Mouse (Mus musculus) liver, embryonic 11.5 days (tissue): Measurements from ENCODE around the gene Lgr4. TPM values are rescaled to one million over a fixed set of nuclear protein-coding genes. Genes with fewer than 3 reads are reported as not detected.

Source experiments
- ATAC-seq: fragments of 200-750 bp; cut with Nextera tagmentation; replicated peaks from 2 replicates; pipeline ENCODE4 v1.8.0; 2017; ENCODE audit warnings: moderate number of reproducible peaks, mild to moderate bottlenecking, moderate TSS enrichment, moderate library complexity; ENCODE audit not compliant: low FRiP score
- DNase-seq: peaks from one replicate; pipeline ENCODE4 v3.0.0-alpha.2; 2017; ENCODE audit warnings: low spot score
- H3K27ac ChIP-seq: fragments of 300-500 bp; sonication (generic); 2 replicates; pipeline ENCODE4 v1.5.1; 2014; ENCODE audit warnings: mild to moderate bottlenecking, low read depth, low read length, control low read depth
- H3K27me3 ChIP-seq: fragments of 300-500 bp; sonication (generic); replicated peaks from 2 replicates; pipeline ENCODE4 v1.6.1; 2014; ENCODE audit warnings: low read length, mixed read lengths; ENCODE audit not compliant: control insufficient read depth, insufficient read depth
- H3K36me3 ChIP-seq: fragments of 300-500 bp; sonication (generic); 2 replicates; pipeline ENCODE4 v1.6.1; 2014; ENCODE audit warnings: mild to moderate bottlenecking, low read length, moderate library complexity, mixed read lengths; ENCODE audit not compliant: control insufficient read depth, insufficient read depth
- H3K4me1 ChIP-seq: fragments of 300-500 bp; sonication (generic); replicated peaks from 2 replicates; pipeline ENCODE4 v1.6.1; 2014; ENCODE audit warnings: low read length, mixed read lengths; ENCODE audit not compliant: control insufficient read depth, insufficient read depth
- H3K4me2 ChIP-seq: fragments of 300-500 bp; sonication (generic); 2 replicates; pipeline ENCODE4 v1.6.1; 2014; ENCODE audit warnings: mild to moderate bottlenecking, control low read depth, moderate library complexity
- H3K4me3 ChIP-seq: fragments of 300-500 bp; sonication (generic); 2 replicates; pipeline ENCODE4 v1.5.1; 2014; ENCODE audit warnings: low read depth, low read length, control low read depth
- H3K9ac ChIP-seq: fragments of 300-500 bp; sonication (generic); 2 replicates; pipeline ENCODE4 v1.6.1; 2014; ENCODE audit warnings: low read depth, low read length, control low read depth
- H3K9me3 ChIP-seq: fragments of 300-500 bp; sonication (generic); 2 replicates; pipeline ENCODE4 v1.6.1; 2016; ENCODE audit warnings: low read length, inconsistent platforms, mixed read lengths; ENCODE audit not compliant: control insufficient read depth
- WGBS: fragments of 180-500 bp; shearing (Covaris S2); extraction: QIAGEN DNeasy Blood & Tissue Kit; methylation state at CpG from one replicate; pipeline ENCODE4 v1.1.7; 2014; 5-methylcytosine and 5-hydroxymethylcytosine counted together
- polyA plus RNA-seq: library from polyadenylated mRNA; unstranded; fragments of >200 nt; fragmentation: Nextera tagmentation; extraction: Ambion mirVana; gene quantifications from 2 replicates; pipeline ENCODE4 v1.2.1, GENCODE M21; 2014

Lgr4 gene
- polyA plus RNA-seq, 1 experiment from 2014 or later, result 10.0 TPM

DNA sequence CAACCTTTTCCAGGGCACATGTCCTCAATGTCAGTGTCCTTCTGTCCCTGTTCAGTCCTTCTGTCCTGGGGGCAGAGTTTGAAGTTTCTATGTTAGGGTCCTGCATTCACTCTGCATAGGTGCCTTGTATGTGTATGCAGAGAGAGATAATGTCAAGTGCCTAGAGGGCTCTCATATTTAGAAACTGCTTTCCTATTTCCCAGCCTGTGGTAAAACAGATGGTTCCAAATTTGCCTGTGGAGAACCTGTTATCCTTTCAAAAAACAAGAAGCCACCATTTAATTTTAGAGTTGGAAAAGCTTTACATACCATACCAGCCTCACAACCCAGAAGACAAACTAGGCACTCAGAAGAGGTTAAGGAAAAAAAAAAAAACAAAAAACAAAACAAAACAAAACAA, 32.1 kb downstream of the Lgr4 start:
- H3K36me3 ChIP-seq, result no peaks in the 10 kb centered on the region
- peaks cover 38% of the 10 kb centered on the region for H3K4me1 ChIP-seq
- H3K27me3 ChIP-seq, result no peaks in the 10 kb centered on the region
- H3K27ac ChIP-seq, result no peak overlapping the region
- no peak overlapping the region for H3K4me3 ChIP-seq
- H3K9me3 ChIP-seq, result no peaks in the 10 kb centered on the region
- H3K9ac ChIP-seq, result no peak overlapping the region
- DNase-seq (no peak), ATAC-seq (no peak)
- H3K4me2 ChIP-seq, result no peak overlapping the region

DNA sequence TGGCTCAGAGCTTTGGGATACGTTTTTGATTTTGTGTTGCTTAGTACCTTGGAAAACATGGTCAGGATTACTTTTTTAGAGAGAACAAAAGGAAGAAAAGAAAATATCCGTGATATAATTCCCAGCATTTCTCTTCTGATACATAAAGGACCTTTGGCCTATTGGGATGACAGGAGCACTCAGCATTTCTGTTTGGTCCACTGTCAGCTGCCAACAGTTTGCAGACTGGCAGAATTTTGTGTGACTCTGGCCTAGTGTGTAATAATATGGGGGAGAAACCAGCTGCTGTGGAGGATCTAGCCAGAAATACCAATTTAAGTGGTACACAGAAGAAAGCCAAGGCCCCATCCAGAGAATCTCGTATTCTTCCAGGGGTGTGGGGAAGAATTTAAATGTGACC, 32.9 kb downstream of the Lgr4 start:
- no peak for ATAC-seq
- Histone ChIP-seq H3K9me3 (no peaks in the 10 kb centered on the region), H3K36me3 (no peaks in the 10 kb centered on the region), H3K9ac (no peak overlapping the region), H3K4me3 (no peak overlapping the region), H3K27me3 (no peaks in the 10 kb centered on the region), H3K4me2 (no peak overlapping the region), H3K4me1 (peaks cover 46% of the 10 kb centered on the region), H3K27ac (no peak overlapping the region)
- 70% methylated on average over 3 of the region's 3 CpGs for WGBS
- DNase-seq, result no peak

DNA sequence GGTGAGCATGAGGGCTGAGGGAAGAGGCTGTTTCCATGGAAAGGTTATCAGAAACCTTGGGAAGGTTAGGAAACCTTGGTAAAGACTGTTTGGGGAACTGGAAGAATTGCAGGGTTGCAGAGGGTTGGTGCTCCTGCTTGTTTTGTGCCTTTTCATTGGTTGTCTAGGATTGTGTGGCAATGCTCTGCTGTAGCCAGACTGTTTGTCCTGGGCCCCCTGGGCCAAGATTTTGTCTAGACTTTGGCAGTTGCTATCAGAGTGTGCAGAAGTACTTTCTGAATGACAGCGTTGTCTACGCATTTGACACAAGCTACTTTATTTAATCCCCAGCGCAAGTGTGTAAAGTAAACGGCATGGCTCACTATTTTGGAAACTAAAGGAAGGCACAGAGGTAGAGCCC, 33.6 kb downstream of the Lgr4 start:
- DNase-seq (no peak), ATAC-seq (peak; percentile 83)
- Histone ChIP-seq H3K27ac (no peak overlapping the region; the same call in 1 of the 2 replicates), H3K4me3 (no peak overlapping the region), H3K9ac (no peak overlapping the region), H3K27me3 (no peaks in the 10 kb centered on the region), H3K4me1 (peaks cover 48% of the 10 kb centered on the region), H3K36me3 (no peaks in the 10 kb centered on the region), H3K9me3 (no peaks in the 10 kb centered on the region), H3K4me2 (peak overlapping the region; percentile 43)
- WGBS, result 47% methylated on average over 4 of the region's 4 CpGs

DNA sequence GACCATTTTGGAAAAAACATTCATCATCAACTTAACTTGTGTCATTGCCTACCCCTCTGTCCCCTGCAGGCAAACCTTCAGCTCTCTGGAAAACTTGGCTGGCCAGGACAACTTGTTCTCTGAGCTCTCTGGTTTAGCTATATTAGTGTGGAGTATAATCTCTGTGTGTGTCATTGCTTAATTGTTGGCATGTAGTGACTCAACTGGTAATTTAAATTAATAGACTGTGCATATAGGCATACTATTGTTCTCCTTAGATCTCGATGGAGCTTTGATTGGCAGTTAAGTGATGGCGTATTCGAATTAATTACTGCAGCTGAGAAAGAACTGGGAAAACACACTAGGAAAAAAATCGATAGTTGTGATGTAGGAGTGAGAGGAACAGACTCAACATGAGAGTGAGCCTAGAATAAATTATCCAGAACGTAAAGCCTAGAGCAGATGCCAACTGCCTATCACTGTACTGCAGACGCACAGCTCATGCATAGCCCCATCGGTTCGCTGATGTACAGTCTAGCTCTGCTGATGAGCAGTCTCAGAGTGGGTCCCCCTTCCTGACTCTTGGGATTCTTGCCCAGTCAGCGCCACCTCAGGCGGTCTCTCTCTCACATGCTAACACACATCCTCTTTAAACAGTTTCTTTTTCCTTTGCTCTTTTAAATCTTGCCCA, 35.7 kb downstream of the Lgr4 start:
- no peak for DNase-seq
- WGBS, result 81% methylated on average over 10 of the region's 10 CpGs
- Histone ChIP-seq H3K36me3 (no peaks in the 10 kb centered on the region), H3K9ac (no peak overlapping the region), H3K4me3 (no peak overlapping the region), H3K27me3 (no peaks in the 10 kb centered on the region), H3K27ac (no peak overlapping the region), H3K4me1 (peaks cover 48% of the 10 kb centered on the region), H3K9me3 (no peaks in the 10 kb centered on the region), H3K4me2 (no peak overlapping the region)
- 0 out of 2 replicates have a peak, but pooled peaks have one; percentile 57 for ATAC-seq

DNA sequence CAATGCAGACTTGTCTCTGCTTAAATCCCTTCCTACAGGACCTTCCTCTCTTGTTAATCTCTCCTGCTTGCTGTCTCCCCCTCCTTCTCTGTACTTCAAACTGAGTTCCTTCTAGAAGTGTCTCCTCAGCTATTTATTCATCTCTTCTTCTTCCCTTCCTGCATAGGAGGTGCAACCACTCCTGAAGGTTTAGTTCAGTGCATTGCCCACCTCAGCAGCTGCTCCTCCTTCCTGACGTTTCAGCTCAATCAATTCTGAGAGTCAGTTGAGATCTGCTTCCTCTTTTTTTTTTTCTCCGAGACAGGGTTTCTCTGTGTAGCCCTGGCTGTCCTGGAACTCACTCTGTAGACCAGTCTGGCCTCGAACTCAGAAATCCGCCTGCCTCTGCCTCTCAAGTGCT, 36.4 kb downstream of the Lgr4 start:
- H3K4me1 ChIP-seq, result peaks cover 48% of the 10 kb centered on the region

DNA sequence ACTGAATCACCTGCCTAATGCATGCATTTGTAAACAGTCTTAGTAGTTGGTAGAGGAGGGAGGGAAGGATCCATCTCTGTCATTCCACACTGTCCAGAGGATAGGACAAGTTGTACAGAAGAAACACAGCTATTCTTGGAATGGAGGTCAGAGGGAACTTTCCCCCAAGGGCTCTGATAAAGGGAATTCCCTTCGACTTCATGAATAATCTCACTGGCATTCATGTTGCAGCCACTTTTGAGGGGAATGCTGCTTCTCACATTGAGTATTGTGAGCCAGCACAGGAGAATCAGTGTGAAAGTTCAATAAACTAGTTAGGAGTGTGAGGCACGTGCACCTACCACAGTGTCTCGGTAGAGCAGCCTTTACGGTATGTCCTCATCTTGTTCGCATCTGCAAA, 37.6 kb downstream of the Lgr4 start:
- DNase-seq, result no peak
- Histone ChIP-seq H3K4me2 (no peak overlapping the region), H3K27ac (no peak overlapping the region), H3K27me3 (no peaks in the 10 kb centered on the region), H3K4me3 (no peak overlapping the region), H3K9ac (no peak overlapping the region), H3K4me1 (peaks cover 45% of the 10 kb centered on the region), H3K36me3 (no peaks in the 10 kb centered on the region), H3K9me3 (no peaks in the 10 kb centered on the region)
- 64% methylated on average over 5 of the region's 5 CpGs for WGBS
- ATAC-seq, result no peak

More for the DNA sequence above, 36.4 kb downstream of the Lgr4 start:
- H3K27ac ChIP-seq, result no peak overlapping the region
- WGBS, result 39% methylated on average over 4 of the region's 4 CpGs
- ATAC-seq (no peak), DNase-seq (no peak)
- H3K4me2 ChIP-seq, result no peak overlapping the region
- H3K27me3 ChIP-seq, result no peaks in the 10 kb centered on the region
- H3K9me3 ChIP-seq, result no peaks in the 10 kb centered on the region
- H3K9ac ChIP-seq, result no peak overlapping the region
- no peaks in the 10 kb centered on the region for H3K36me3 ChIP-seq
- H3K4me3 ChIP-seq, result no peak overlapping the region

DNA sequence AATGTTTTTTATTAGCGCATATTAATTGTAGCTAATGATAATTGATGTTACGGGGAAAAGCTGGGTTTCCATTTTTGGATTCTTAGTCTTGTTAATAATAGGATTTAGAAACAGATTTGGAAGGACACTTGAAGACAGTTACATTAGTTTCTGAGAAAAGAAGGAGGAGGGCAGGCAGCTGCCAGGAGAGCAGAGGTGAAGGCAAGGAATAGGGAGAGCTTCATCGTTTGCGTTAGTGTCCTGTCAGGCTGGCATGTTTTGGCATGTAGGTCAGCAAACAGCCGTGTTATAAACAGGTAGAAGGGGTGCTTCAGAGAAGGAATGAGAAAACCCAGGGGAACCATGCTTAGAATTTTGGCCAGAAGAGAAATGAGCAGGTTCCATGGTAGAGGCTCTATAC, 38.5 kb downstream of the Lgr4 start:
- H3K4me1 ChIP-seq, result peaks cover 37% of the 10 kb centered on the region
- DNase-seq, result no peak

DNA sequence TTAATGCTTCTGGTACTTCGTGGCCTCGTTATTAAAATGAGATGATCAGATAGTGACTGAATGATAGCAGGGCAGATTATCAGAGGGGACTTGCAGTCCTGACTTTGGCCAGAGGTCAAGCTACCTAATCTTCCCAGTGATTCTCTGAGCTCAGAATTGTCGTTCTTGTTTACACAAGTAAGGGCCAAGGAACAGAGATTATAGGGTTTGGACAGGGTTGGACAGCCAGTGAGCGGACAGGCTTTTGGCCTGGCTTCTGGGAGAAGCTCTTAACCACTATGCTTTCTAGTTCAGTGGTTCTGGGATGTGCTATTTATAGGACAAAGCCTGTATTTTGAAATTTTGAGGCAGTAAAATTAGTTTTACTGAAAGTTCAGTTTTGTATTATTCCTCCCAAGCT, 39.3 kb downstream of the Lgr4 start:
- H3K27me3 ChIP-seq, result no peaks in the 10 kb centered on the region
- WGBS, result 73% methylated on average over 4 of the region's 4 CpGs
- no peak overlapping the region for H3K4me3 ChIP-seq
- H3K9ac ChIP-seq, result no peak overlapping the region
- DNase-seq (no peak), ATAC-seq (no peak)
- no peaks in the 10 kb centered on the region for H3K9me3 ChIP-seq
- no peak overlapping the region for H3K4me2 ChIP-seq
- no peaks in the 10 kb centered on the region for H3K36me3 ChIP-seq
- peaks cover 28% of the 10 kb centered on the region for H3K4me1 ChIP-seq
- H3K27ac ChIP-seq, result no peak overlapping the region

More for the DNA sequence above, 38.5 kb downstream of the Lgr4 start:
- Histone ChIP-seq H3K36me3 (no peaks in the 10 kb centered on the region), H3K4me3 (no peak overlapping the region), H3K9ac (no peak overlapping the region), H3K9me3 (no peaks in the 10 kb centered on the region), H3K4me2 (no peak overlapping the region), H3K27ac (no peak overlapping the region), H3K27me3 (no peaks in the 10 kb centered on the region)
- ATAC-seq, result no peak
- WGBS, result 91% methylated on average over 5 of the region's 5 CpGs

DNA sequence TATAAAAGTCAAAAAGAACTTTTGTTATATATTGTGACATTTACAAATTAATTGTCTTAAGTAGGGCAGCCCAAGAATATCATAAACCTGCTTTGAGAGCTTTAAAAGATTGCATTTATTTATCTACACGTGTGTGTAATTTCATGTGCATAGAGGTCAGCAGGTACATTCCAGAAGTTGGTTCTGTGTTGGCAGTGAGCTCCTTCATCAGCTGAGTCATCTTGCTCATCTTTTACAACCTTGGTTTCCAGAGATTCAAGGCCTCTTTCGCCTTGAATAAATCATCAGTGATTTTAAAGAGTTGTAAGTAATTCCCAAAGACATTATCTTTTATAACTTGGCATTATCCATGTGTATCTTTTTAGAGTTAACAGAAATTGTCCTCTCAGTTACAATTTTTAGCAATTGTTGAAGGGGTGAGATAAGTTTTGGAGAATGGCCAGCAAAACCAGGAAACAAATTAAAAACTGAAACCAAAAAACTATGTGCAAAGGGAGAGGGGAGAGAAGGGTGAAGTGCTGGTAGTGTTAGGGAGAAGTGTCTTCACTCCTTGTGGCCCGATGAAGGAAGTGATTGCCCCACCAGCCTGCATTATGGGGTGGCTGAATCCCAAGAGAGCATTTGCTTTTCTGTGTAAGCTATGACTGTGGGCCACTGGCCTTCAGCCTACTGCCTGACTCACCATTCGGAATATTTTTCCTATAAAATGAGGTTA, 41.4 kb downstream of the Lgr4 start:
- no peak overlapping the region for H3K27ac ChIP-seq
- no peaks in the 10 kb centered on the region for H3K9me3 ChIP-seq
- H3K4me3 ChIP-seq, result no peak overlapping the region
- 79% methylated on average over 4 of the region's 4 CpGs for WGBS
- DNase-seq (no peak), ATAC-seq (no peak)
- no peak overlapping the region for H3K4me2 ChIP-seq
- H3K27me3 ChIP-seq, result no peaks in the 10 kb centered on the region
- H3K36me3 ChIP-seq, result no peaks in the 10 kb centered on the region
- H3K4me1 ChIP-seq, result peaks cover 13% of the 10 kb centered on the region
- H3K9ac ChIP-seq, result no peak overlapping the region
